Mouse (Mus musculus): ENCODE measurements around the gene Lsm8. TPM values are rescaled to one million over a fixed set of nuclear protein-coding genes. Genes with fewer than 3 reads are reported as not detected.
"Not testable (repeated sequence)": the region's sequence is repeated elsewhere in the genome, so short reads cannot be mapped to it uniquely, and the experiment has no call there.

Lsm8 gene
- polyA plus RNA-seq, 1 experiment from 2014 or later, result 158 TPM

- not testable (repeated sequence) for H3K27ac ChIP-seq (ENCODE audit: low read length); H3K9ac ChIP-seq (replicated peaks; ENCODE audit: low read depth, low read length); H3K9me3 ChIP-seq (ENCODE audit: control insufficient read depth, low read length); H3K4me1 ChIP-seq (replicated peaks; ENCODE audit: control insufficient read depth, insufficient read depth, low read length); ATAC-seq; H3K4me2 ChIP-seq (ENCODE audit: low read length); H3K36me3 ChIP-seq (ENCODE audit: control insufficient read depth, insufficient read depth); H3K4me3 ChIP-seq (replicated peaks; ENCODE audit: low read length); H3K27me3 ChIP-seq (replicated peaks; ENCODE audit: control insufficient read depth, insufficient read depth, low read length)
- WGBS, result 51% methylated on average over 5 of the region's 7 CpGs
Observed at GRCm38 (mm10) chr6:18845571-18845970, 2.8 kb upstream of the Lsm8 start.

- Histone ChIP-seq H3K27me3 (replicated peaks; ENCODE audit: control insufficient read depth, insufficient read depth, low read length) (no peaks in the 10 kb centered on the region), H3K4me2 (ENCODE audit: low read length) (peak overlapping the region; percentile 73), H3K4me3 (replicated peaks; ENCODE audit: low read length) (peak overlapping the region; percentile 79), H3K9ac (replicated peaks; ENCODE audit: low read depth, low read length) (peak overlapping the region; percentile 99), H3K4me1 (replicated peaks; ENCODE audit: control insufficient read depth, insufficient read depth, low read length) (peaks cover 17% of the 10 kb centered on the region), H3K27ac (ENCODE audit: low read length) (peak overlapping the region; percentile 94), H3K36me3 (ENCODE audit: control insufficient read depth, insufficient read depth) (peaks cover 6% of the 10 kb centered on the region; the same call in 1 of the 2 replicates), H3K9me3 (ENCODE audit: control insufficient read depth, low read length) (no peaks in the 10 kb centered on the region)
- ATAC-seq, result no peak
- WGBS, result 0% methylated on average over 28 of the region's 28 CpGs
Observed at GRCm38 (mm10) chr6:18848702-18849061, 303 bp downstream of the Lsm8 start.

- Histone ChIP-seq H3K9ac (replicated peaks; ENCODE audit: low read depth, low read length) (no peak overlapping the region), H3K27ac (ENCODE audit: low read length) (no peak overlapping the region), H3K27me3 (replicated peaks; ENCODE audit: control insufficient read depth, insufficient read depth, low read length) (no peaks in the 10 kb centered on the region), H3K4me2 (ENCODE audit: low read length) (no peak overlapping the region), H3K4me1 (replicated peaks; ENCODE audit: control insufficient read depth, insufficient read depth, low read length) (peaks cover 7% of the 10 kb centered on the region; the same call in 1 of the 2 replicates), H3K36me3 (ENCODE audit: control insufficient read depth, insufficient read depth) (peaks cover 28% of the 10 kb centered on the region), H3K9me3 (ENCODE audit: control insufficient read depth, low read length) (no peaks in the 10 kb centered on the region), H3K4me3 (replicated peaks; ENCODE audit: low read length) (no peak overlapping the region)
- ATAC-seq, result no peak
Observed at GRCm38 (mm10) chr6:18855323-18855722, 6.9 kb downstream of the Lsm8 start.

GRCm38 (mm10) chr6:18856487-18857078 lies 8.2 kb downstream of the Lsm8 start:
- no peak overlapping the region for H3K4me3 ChIP-seq (replicated peaks; ENCODE audit: low read length)

GRCm38 (mm10) chr6:18866018-18866417 lies 17.6 kb downstream of the Lsm8 start, which contains the start of gene Ankrd7:
TSS of gene Ankrd7 (plus strand) at chr6:18866318.
- Histone ChIP-seq H3K36me3 (ENCODE audit: control insufficient read depth, insufficient read depth) (no peaks in the 10 kb centered on the region), H3K27ac (ENCODE audit: low read length) (no peak within 1 kb of the TSS), H3K9me3 (ENCODE audit: control insufficient read depth, low read length) (no peaks in the 10 kb centered on the region), H3K9ac (replicated peaks; ENCODE audit: low read depth, low read length) (no peak within 1 kb of the TSS), H3K4me3 (replicated peaks; ENCODE audit: low read length) (no peak within 1 kb of the TSS), H3K27me3 (replicated peaks; ENCODE audit: control insufficient read depth, insufficient read depth, low read length) (no peaks in the 10 kb centered on the region), H3K4me1 (replicated peaks; ENCODE audit: control insufficient read depth, insufficient read depth, low read length) (no peaks in the 10 kb centered on the region), H3K4me2 (ENCODE audit: low read length) (no peak within 1 kb of the TSS)
- no peak for ATAC-seq
- WGBS, result 94% methylated on average over 8 of the region's 8 CpGs

More at GRCm38 (mm10) chr6:18856487-18857078, 8.2 kb downstream of the Lsm8 start:
- ATAC-seq, result peak; percentile 26
- Histone ChIP-seq H3K27me3 (replicated peaks; ENCODE audit: control insufficient read depth, insufficient read depth, low read length) (no peaks in the 10 kb centered on the region), H3K36me3 (ENCODE audit: control insufficient read depth, insufficient read depth) (peaks cover 26% of the 10 kb centered on the region), H3K9ac (replicated peaks; ENCODE audit: low read depth, low read length) (no peak overlapping the region), H3K27ac (ENCODE audit: low read length) (no peak overlapping the region), H3K4me2 (ENCODE audit: low read length) (no peak overlapping the region), H3K4me1 (replicated peaks; ENCODE audit: control insufficient read depth, insufficient read depth, low read length) (peaks cover 2% of the 10 kb centered on the region; the same call in 1 of the 2 replicates), H3K9me3 (ENCODE audit: control insufficient read depth, low read length) (no peaks in the 10 kb centered on the region)
- 98% methylated on average over 3 of the region's 3 CpGs for WGBS

- 78% methylated on average over 2 of the region's 2 CpGs for WGBS
- no peak for ATAC-seq
- no peaks in the 10 kb centered on the region for H3K36me3 ChIP-seq (ENCODE audit: control insufficient read depth, insufficient read depth)
Observed at GRCm38 (mm10) chr6:18889030-18889429, 40.7 kb downstream of the Lsm8 start.

GRCm38 (mm10) chr6:18894142-18894541 lies 45.8 kb downstream of the Lsm8 start:
- Histone ChIP-seq H3K9ac (replicated peaks; ENCODE audit: low read depth, low read length) (no peak overlapping the region), H3K4me2 (ENCODE audit: low read length) (no peak overlapping the region), H3K27me3 (replicated peaks; ENCODE audit: control insufficient read depth, insufficient read depth, low read length) (no peaks in the 10 kb centered on the region), H3K4me1 (replicated peaks; ENCODE audit: control insufficient read depth, insufficient read depth, low read length) (no peaks in the 10 kb centered on the region), H3K27ac (ENCODE audit: low read length) (no peak overlapping the region), H3K9me3 (ENCODE audit: control insufficient read depth, low read length) (no peaks in the 10 kb centered on the region), H3K36me3 (ENCODE audit: control insufficient read depth, insufficient read depth) (no peaks in the 10 kb centered on the region), H3K4me3 (replicated peaks; ENCODE audit: low read length) (no peak overlapping the region)
- no peak for ATAC-seq

More at GRCm38 (mm10) chr6:18889030-18889429, 40.7 kb downstream of the Lsm8 start:
- Histone ChIP-seq H3K27me3 (replicated peaks; ENCODE audit: control insufficient read depth, insufficient read depth, low read length) (no peaks in the 10 kb centered on the region), H3K9me3 (ENCODE audit: control insufficient read depth, low read length) (no peaks in the 10 kb centered on the region), H3K4me3 (replicated peaks; ENCODE audit: low read length) (no peak overlapping the region), H3K27ac (ENCODE audit: low read length) (no peak overlapping the region), H3K9ac (replicated peaks; ENCODE audit: low read depth, low read length) (no peak overlapping the region), H3K4me1 (replicated peaks; ENCODE audit: control insufficient read depth, insufficient read depth, low read length) (no peaks in the 10 kb centered on the region), H3K4me2 (ENCODE audit: low read length) (no peak overlapping the region)

Other genes starting within 250 kb of the Lsm8 start
- gene Ankrd7, start 17.7 kb downstream of the Lsm8 start, polyA plus RNA-seq (2015; fragmentation: Nextera tagmentation; extraction: Ambion mirVana), result 0.18 TPM in 1 of 2 replicates, not detected in the other